Mouse (Mus musculus) CH12.LX (cell line): Measurements from ENCODE around the gene Mpv17. TPM values are rescaled to one million over a fixed set of nuclear protein-coding genes. Genes with fewer than 3 reads are reported as not detected.

Experiments used
- DNase-seq: peaks from one replicate; pipeline ENCODE4 v3.0.0-alpha.2; 2013; ENCODE audit errors: extremely low read depth
- H3K27ac ChIP-seq: 2 replicates; pipeline ENCODE4 v1.5.1; 2012; ENCODE audit warnings: low read depth, mild to moderate bottlenecking, control low read depth, moderate library complexity; ENCODE audit not compliant: insufficient read depth
- H3K27me3 ChIP-seq: replicated peaks from 2 replicates; pipeline ENCODE3; 2012; ENCODE audit warnings: inconsistent platforms
- H3K36me3 ChIP-seq, 2 experiments: replicated peaks in 1 of 2; 2 replicates each; pipeline versions ENCODE3 to v1.6.1; 2012; ENCODE audit warnings: inconsistent platforms in 1 of 2, low read length in 1 of 2, mild to moderate bottlenecking in 1 of 2, mixed read lengths in 1 of 2, moderate library complexity in 1 of 2; ENCODE audit not compliant: control insufficient read depth in 1 of 2, insufficient read depth in 1 of 2
- H3K4me1 ChIP-seq, 2 experiments: 2 replicates each; pipeline ENCODE4 v1.6.1; 2012; ENCODE audit warnings: inconsistent platforms in 1 of 2, moderate library complexity in 1 of 2; ENCODE audit not compliant: insufficient read depth in 2 of 2, control insufficient read depth in 1 of 2
- H3K4me2 ChIP-seq: 2 replicates; pipeline ENCODE4 v1.6.1; 2012; ENCODE audit warnings: low read depth, mild to moderate bottlenecking, control low read depth; ENCODE audit not compliant: poor library complexity, insufficient read depth, severe bottlenecking
- H3K4me3 ChIP-seq, 3 experiments: fragments of 150-350 bp in 1 of 3; sonication (generic) in 1 of 3; replicated peaks in 1 of 3; 2 replicates each; pipeline versions ENCODE3 to v1.5.1; 2011 to 2012; ENCODE audit warnings: low read depth in 2 of 3, low read length in 2 of 3, mild to moderate bottlenecking in 2 of 3, moderate library complexity in 2 of 3, control low read depth in 1 of 3, improper control_type of control experiment in 1 of 3, inconsistent platforms in 1 of 3, mixed read lengths in 1 of 3; ENCODE audit not compliant: poor library complexity in 1 of 3
- H3K79me2 ChIP-seq: replicated peaks from 2 replicates; pipeline ENCODE4 v1.6.1; 2012; ENCODE audit warnings: mild to moderate bottlenecking, moderate library complexity; ENCODE audit not compliant: control insufficient read depth, poor library complexity, insufficient read depth, severe bottlenecking; ENCODE audit errors: extremely low read depth
- H3K9ac ChIP-seq: 2 replicates; pipeline ENCODE4 v1.6.1; 2012; ENCODE audit warnings: low read depth, mild to moderate bottlenecking, control low read depth, moderate library complexity; ENCODE audit not compliant: insufficient read depth
- H3K9me3 ChIP-seq: replicated peaks from 2 replicates; pipeline ENCODE3; 2012; ENCODE audit warnings: low read length, inconsistent platforms, mixed read lengths
- BHLHE40 ChIP-seq: IDR thresholded peaks from 2 replicates; pipeline ENCODE4 v1.6.1; 2011; ENCODE audit warnings: mild to moderate bottlenecking, low read depth, low read length, improper control_type of control experiment
- CHD1 ChIP-seq: IDR thresholded peaks from 2 replicates; pipeline ENCODE4 v1.6.1; 2012; ENCODE audit warnings: low read depth, low read length, improper control_type of control experiment, inconsistent platforms
- CHD2 ChIP-seq: IDR thresholded peaks from 2 replicates; pipeline ENCODE4 v1.6.1; 2011; ENCODE audit warnings: low read length, improper control_type of control experiment
- CTCF ChIP-seq, 2 experiments: IDR thresholded peaks in 1 of 2; conservative IDR thresholded peaks in 1 of 2; 2 replicates each; pipeline ENCODE4 v1.5.1; 2011 to 2012; ENCODE audit warnings: low read depth in 2 of 2, low read length in 2 of 2, improper control_type of control experiment in 1 of 2, inconsistent platforms in 1 of 2, mild to moderate bottlenecking in 1 of 2, moderate library complexity in 1 of 2
- GABPA ChIP-seq: IDR thresholded peaks from 2 replicates; pipeline ENCODE4 v1.6.1; 2012; ENCODE audit warnings: low read depth, low read length, improper control_type of control experiment, inconsistent platforms; ENCODE audit not compliant: insufficient replicate concordance
- HCFC1 ChIP-seq: IDR thresholded peaks from 2 replicates; pipeline ENCODE4 v1.6.1; 2012; ENCODE audit warnings: low read depth, mild to moderate bottlenecking, inconsistent platforms, low read length, improper control_type of control experiment
- IRF4 ChIP-seq: IDR thresholded peaks from 2 replicates; pipeline ENCODE4 v1.6.1; 2014; ENCODE audit warnings: low read depth, mild to moderate bottlenecking, inconsistent platforms, low read length, improper control_type of control experiment
- JUN ChIP-seq: IDR thresholded peaks from 2 replicates; pipeline ENCODE4 v1.6.1; 2011; ENCODE audit warnings: low read depth, mild to moderate bottlenecking, low read length, improper control_type of control experiment, moderate library complexity; ENCODE audit not compliant: insufficient read depth
- MAFK ChIP-seq: IDR thresholded peaks from 2 replicates; pipeline ENCODE4 v1.6.1; 2011; ENCODE audit warnings: low read length, improper control_type of control experiment; ENCODE audit not compliant: insufficient replicate concordance
- MAX ChIP-seq: IDR thresholded peaks from 2 replicates; pipeline ENCODE4 v1.6.1; 2011; ENCODE audit warnings: low read length, improper control_type of control experiment
- MAZ ChIP-seq: IDR thresholded peaks from 2 replicates; pipeline ENCODE4 v1.6.1; 2012; ENCODE audit warnings: low read depth, mild to moderate bottlenecking, inconsistent platforms, low read length, improper control_type of control experiment, moderate library complexity
- MXI1 ChIP-seq: IDR thresholded peaks from 2 replicates; pipeline ENCODE4 v1.6.1; 2011; ENCODE audit warnings: mild to moderate bottlenecking, low read depth, low read length, improper control_type of control experiment
- MYC ChIP-seq: IDR thresholded peaks from 2 replicates; pipeline ENCODE4 v1.6.1; 2011; ENCODE audit warnings: low read depth, mild to moderate bottlenecking, improper control_type of control experiment, low read length
- NELFE ChIP-seq: IDR thresholded peaks from 2 replicates; pipeline ENCODE4 v1.6.1; 2011; ENCODE audit warnings: low read depth, low read length, improper control_type of control experiment
- NRF1 ChIP-seq: IDR thresholded peaks from 2 replicates; pipeline ENCODE4 v1.6.1; 2014; ENCODE audit warnings: low read depth, mild to moderate bottlenecking, inconsistent platforms, low read length, improper control_type of control experiment, moderate library complexity
- PAX5 ChIP-seq: IDR thresholded peaks from 2 replicates; pipeline ENCODE4 v1.6.1; 2012; ENCODE audit warnings: low read length, inconsistent platforms, mixed read lengths
- POLR2A ChIP-seq: IDR thresholded peaks from 2 replicates; pipeline ENCODE4 v1.6.1; 2011; ENCODE audit warnings: low read depth, mild to moderate bottlenecking, improper control_type of control experiment, low read length
- RCOR1 ChIP-seq: conservative IDR thresholded peaks from 2 replicates; pipeline ENCODE4 v1.6.1; 2012; ENCODE audit warnings: low read depth, mild to moderate bottlenecking, inconsistent platforms, low read length, improper control_type of control experiment
- SIN3A ChIP-seq: IDR thresholded peaks from 2 replicates; pipeline ENCODE4 v1.6.1; 2012; ENCODE audit warnings: low read length, improper control_type of control experiment, inconsistent platforms
- SMC3 ChIP-seq: IDR thresholded peaks from 2 replicates; pipeline ENCODE4 v1.6.1; 2011; ENCODE audit warnings: low read depth, low read length, improper control_type of control experiment
- UBTF ChIP-seq: IDR thresholded peaks from 2 replicates; pipeline ENCODE4 v1.6.1; 2012; ENCODE audit warnings: low read depth, mild to moderate bottlenecking, inconsistent platforms, low read length, improper control_type of control experiment, moderate library complexity
- USF1 ChIP-seq: IDR thresholded peaks from 2 replicates; pipeline ENCODE4 v1.6.1; 2014; ENCODE audit warnings: low read depth, mild to moderate bottlenecking, inconsistent platforms, low read length, improper control_type of control experiment
- USF2 ChIP-seq: conservative IDR thresholded peaks from 2 replicates; pipeline ENCODE4 v1.6.1; 2011; ENCODE audit warnings: low read depth, low read length, improper control_type of control experiment
- ZC3H11A ChIP-seq: IDR thresholded peaks from 2 replicates; pipeline ENCODE4 v1.6.1; 2012; ENCODE audit warnings: low read depth, mild to moderate bottlenecking, inconsistent platforms, low read length, improper control_type of control experiment
- dilution Hi-C: fragments of 300-500 bp; cut with MboI; formaldehyde crosslinking; loops from 2 replicates; pipeline ENCODE4 v1.14.3; 2020; ENCODE audit warnings: low sequenced_read_pairs; ENCODE audit not compliant: extremely low pct_unique_long_range_greater_than_20kb, extremely low pct_ligation_motif_present
- in situ Hi-C: fragments of 300-500 bp; cut with MboI; formaldehyde crosslinking; loops from 3 replicates; pipeline ENCODE4 v1.14.3; 2019; ENCODE audit warnings: low sequenced_read_pairs, low pct_ligation_motif_present, low pct_unique_long_range_greater_than_20kb, mixed read lengths
- polyA plus RNA-seq: library from polyadenylated mRNA; unstranded; fragments of >175 nt; gene quantifications from 2 replicates; pipeline ENCODE4 v1.2.1, GENCODE M21; 2012; ENCODE audit warnings: low read depth; ENCODE audit not compliant: insufficient read length
- total RNA-seq, 2 experiments: library from RNA; depleted of rRNA; stranded (reverse); fragments of 300-350 nt in 1 of 2; fragments of >200 nt in 1 of 2; gene quantifications; 2 replicates each; pipeline ENCODE4 v1.2.3; 2012 to 2014

Mpv17 gene
- total and polyA plus RNA-seq, 3 experiments = 24.0 to 37.6 (median 32.8) TPM

DNA sequence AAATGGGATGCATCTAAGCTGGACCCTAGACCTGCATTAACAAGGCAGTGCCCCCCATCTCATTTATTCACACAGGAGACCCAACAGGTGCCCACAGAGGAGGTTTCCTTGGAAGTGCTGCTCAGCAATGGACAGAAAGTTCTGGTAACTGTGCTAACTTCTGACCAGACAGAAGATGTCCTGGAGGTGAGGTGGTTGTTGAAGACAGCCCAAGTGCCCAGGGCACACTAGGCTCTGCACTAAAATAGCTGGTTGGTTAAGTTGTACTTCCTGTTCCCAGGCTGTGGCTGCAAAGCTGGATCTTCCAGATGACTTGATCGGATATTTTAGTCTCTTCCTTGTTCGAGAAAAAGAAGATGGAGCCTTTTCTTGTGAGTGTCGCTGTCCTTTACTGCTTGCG, 41.6 kb upstream of the Mpv17 start:
- H3K9me3 ChIP-seq = no peaks in the 10 kb centered on the region
- in situ Hi-C loops = no loop called here
- peaks cover 62 to 72% of the 10 kb centered on the region in 2 experiments for H3K36me3 ChIP-seq
- no peak for TF ChIP-seq USF2
- no peak for TF ChIP-seq HCFC1
- TF ChIP-seq SMC3 = no peak
- no peak for TF ChIP-seq POLR2A
- TF ChIP-seq GABPA = no peak
- no peak for TF ChIP-seq NRF1
- no peak for TF ChIP-seq CTCF (conservative IDR thresholded peaks at IDR 0.05 in 1 of 2, IDR thresholded peaks at IDR 0.05 in 1 of 2; ENCODE audit: low read depth in 2 of 2, low read length in 2 of 2)
- no peak for TF ChIP-seq SIN3A
- TF ChIP-seq MAFK = no peak
- no peak for TF ChIP-seq MAZ
- TF ChIP-seq UBTF = no peak
- no peak for TF ChIP-seq IRF4
- TF ChIP-seq PAX5 = no peak
- TF ChIP-seq BHLHE40 = no peak
- no peaks in the 10 kb centered on the region for H3K27me3 ChIP-seq
- no peak overlapping the region for H3K4me3 ChIP-seq
- H3K9ac ChIP-seq = no peak overlapping the region
- no peak overlapping the region for H3K4me2 ChIP-seq
- dilution Hi-C loops = no loop called here
- no peak for DNase-seq
- H3K79me2 ChIP-seq = peaks cover 32% of the 10 kb centered on the region
- peaks cover 8 to 38% of the 10 kb centered on the region in 2 experiments for H3K4me1 ChIP-seq
- no peak overlapping the region for H3K27ac ChIP-seq

DNA sequence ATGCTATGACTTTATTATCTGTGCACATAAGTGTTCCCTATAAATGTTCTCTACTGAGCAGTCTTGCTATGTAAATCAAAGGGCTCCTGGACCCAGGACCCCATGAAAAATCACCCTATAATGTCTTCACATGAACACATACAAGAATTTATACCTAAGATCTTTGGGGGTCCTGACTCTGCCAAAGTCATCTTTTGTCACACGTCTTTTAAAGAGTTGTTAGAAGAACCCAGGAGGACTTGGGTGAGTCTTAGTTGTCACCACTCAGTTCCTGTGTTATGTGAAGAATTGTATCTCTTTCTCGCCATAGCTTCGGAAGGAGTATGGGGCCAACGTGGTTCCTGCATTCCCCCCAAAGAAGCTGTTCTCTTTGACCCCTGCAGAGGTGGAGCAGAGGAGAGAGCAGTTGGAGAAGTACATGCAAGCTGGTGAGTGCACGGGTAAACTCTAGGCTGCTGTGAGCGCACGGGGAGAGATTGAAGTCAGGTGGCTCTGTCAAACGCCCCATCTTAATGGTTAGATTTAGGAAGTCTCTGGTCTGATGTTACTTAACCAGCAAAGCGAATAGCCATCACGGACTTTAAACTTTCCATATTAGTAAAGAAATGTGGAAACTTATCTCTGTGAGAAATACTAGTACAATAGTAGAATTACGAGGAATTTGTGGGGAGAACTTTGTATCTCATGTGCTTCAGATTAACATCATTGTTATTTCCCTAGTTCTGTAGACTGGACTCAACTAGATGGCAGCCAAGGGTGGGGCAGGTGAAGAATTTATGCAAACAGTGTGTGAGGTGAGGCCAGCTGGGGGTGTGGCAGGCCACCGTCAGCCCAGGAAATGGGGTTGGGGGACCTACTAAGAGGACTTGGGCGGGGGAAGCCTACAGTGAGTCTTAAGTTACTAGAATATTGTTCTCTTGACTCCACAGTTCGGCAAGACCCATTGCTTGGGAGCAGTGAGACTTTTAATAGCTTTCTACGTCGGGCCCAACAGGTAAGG, 40.7 kb upstream of the Mpv17 start:
- H3K4me1 ChIP-seq = peaks cover 2 to 30% of the 10 kb centered on the region in 2 experiments; a peak in 3 of 4 replicates
- no peak for DNase-seq
- in situ Hi-C loops = no loop called here
- TF ChIP-seq SMC3 (no peak), USF2 (no peak), MAZ (no peak), CTCF (conservative IDR thresholded peaks at IDR 0.05 in 1 of 2, IDR thresholded peaks at IDR 0.05 in 1 of 2; ENCODE audit: low read depth in 2 of 2, low read length in 2 of 2) (no peak), JUN (no peak), ZC3H11A (no peak), USF1 (no peak), CHD1 (no peak), NELFE (no peak), NRF1 (no peak), GABPA (no peak), MYC (no peak), MAX (no peak), RCOR1 (no peak), MXI1 (no peak), CHD2 (no peak), HCFC1 (no peak)
- no peaks in the 10 kb centered on the region for H3K9me3 ChIP-seq
- H3K4me2 ChIP-seq = peak overlapping the region; percentile 84; the same call in 1 of the 2 replicates
- H3K36me3 ChIP-seq = peaks cover 62 to 72% of the 10 kb centered on the region in 2 experiments
- no peak overlapping the region for H3K27ac ChIP-seq
- peak overlapping the region; percentile 83 to 96 (median 88) for H3K4me3 ChIP-seq
- H3K27me3 ChIP-seq = no peaks in the 10 kb centered on the region
- H3K79me2 ChIP-seq = peaks cover 27% of the 10 kb centered on the region
- peak overlapping the region; percentile 89 for H3K9ac ChIP-seq
- dilution Hi-C loops = no loop called here
